ENCODE assay signal across 16 mouse cellular contexts in genomic region chr13:75737991-75738390, GRCm38 (mm10). TPM values are rescaled to one million over a fixed set of nuclear protein-coding genes. Genes with fewer than 3 reads are reported as not detected.
DNase-seq lines count a peak whose midpoint lies in the region; ATAC-seq lines count a peak whose summit lies in the region.
"Had no signal": no experiment of that assay in that cellular context is flagged by ENCODE, and none has a peak within 500 bp of the region (broad histone marks: within the 10 kb centered on the region; RNA-seq: fewer than 3 reads in every experiment).

No protein-coding gene starts in this region.

- no peaks in the 10 kb centered on the region for H3K27me3 ChIP-seq in liver, embryonic 11.5 days (replicated peaks; ENCODE audit: control insufficient read depth, insufficient read depth, low read length)
- no peaks in the 10 kb centered on the region for H3K27me3 ChIP-seq in kidney, embryonic 14.5 days (ENCODE audit: control insufficient read depth, insufficient read depth, low read length)
- H3K27me3 ChIP-seq: embryonic facial prominence, embryonic 13.5 days; hindbrain, embryonic 12.5 days had no signal

- no peak for ATAC-seq in liver, embryonic 11.5 days (replicated peaks; ENCODE audit: low FRiP score)
- no peak for ATAC-seq in kidney, embryonic 14.5 days (ENCODE audit: low FRiP score, low TSS enrichment)
- ATAC-seq in cerebellum, adult (ENCODE audit: insufficient number of reproducible peaks, low FRiP score, low TSS enrichment), result no peak
- ATAC-seq: forebrain, embryonic 16.5 days; intestine, embryonic 16.5 days had no signal

- no peak overlapping the region for H3K9ac ChIP-seq in liver, embryonic 11.5 days (ENCODE audit: low read depth, low read length)
- no peak overlapping the region for H3K9ac ChIP-seq in kidney, embryonic 14.5 days (ENCODE audit: low read depth, low read length)
- H3K9ac ChIP-seq: embryonic facial prominence, embryonic 13.5 days; hindbrain, embryonic 12.5 days had no signal

- H3K9me3 ChIP-seq in liver, embryonic 11.5 days (ENCODE audit: control insufficient read depth, low read length), result no peaks in the 10 kb centered on the region
- no peaks in the 10 kb centered on the region for H3K9me3 ChIP-seq in kidney, embryonic 14.5 days (ENCODE audit: control insufficient read depth, low read length)
- H3K9me3 ChIP-seq: embryonic facial prominence, embryonic 13.5 days; hindbrain, embryonic 12.5 days; midbrain, embryonic 10.5 days had no signal

- peaks cover 62% of the 10 kb centered on the region for H3K4me1 ChIP-seq in liver, embryonic 11.5 days (replicated peaks; ENCODE audit: control insufficient read depth, insufficient read depth, low read length)
- H3K4me1 ChIP-seq in kidney, embryonic 14.5 days (ENCODE audit: control insufficient read depth, insufficient read depth, low read length), result 0 out of 2 replicates have a peak, but pooled peaks cover 5% of the 10 kb centered on the region
- H3K4me1 ChIP-seq: hindbrain, embryonic 12.5 days; midbrain, embryonic 10.5 days had no signal

- no peaks in the 10 kb centered on the region for H3K36me3 ChIP-seq in liver, embryonic 11.5 days (ENCODE audit: control insufficient read depth, insufficient read depth, low read length)
- H3K36me3 ChIP-seq in kidney, embryonic 14.5 days (ENCODE audit: control insufficient read depth, insufficient read depth, low read length), result no peaks in the 10 kb centered on the region
- H3K36me3 ChIP-seq: embryonic facial prominence, embryonic 13.5 days; hindbrain, embryonic 12.5 days; midbrain, embryonic 10.5 days had no signal

- no peak overlapping the region for H3K27ac ChIP-seq in liver, embryonic 11.5 days (ENCODE audit: low read depth, low read length)
- no peak overlapping the region for H3K27ac ChIP-seq in kidney, embryonic 14.5 days (ENCODE audit: low read depth, low read length)
- H3K27ac ChIP-seq: embryonic facial prominence, embryonic 13.5 days; hindbrain, embryonic 12.5 days; midbrain, embryonic 10.5 days had no signal

- peak; percentile 71 for DNase-seq in gastrocnemius, adult 18-20 months (ENCODE audit: low spot score)
- no peak for DNase-seq in gastrocnemius, postnatal 4 days (ENCODE audit: low spot score in 2 of 2)
- peak; percentile 6 for DNase-seq in ovary, postnatal 36 days (ENCODE audit: low spot score)
- DNase-seq in ovary, postnatal 10 days (ENCODE audit: low spot score), result no peak
- DNase-seq in liver, embryonic 11.5 days (ENCODE audit: low spot score), result no peak
- no peak for DNase-seq in right cerebral cortex, postnatal 25 days
- DNase-seq: cerebellum, postnatal 36 days; kidney, postnatal 25 days; spleen, adult 18-20 months had no signal

- H3K4me2 ChIP-seq in liver, embryonic 11.5 days, result peak overlapping the region; percentile 48
- H3K4me2 ChIP-seq in kidney, embryonic 14.5 days (replicated peaks; ENCODE audit: low read depth, low read length), result no peak overlapping the region
- H3K4me2 ChIP-seq: embryonic facial prominence, embryonic 13.5 days; hindbrain, embryonic 12.5 days had no signal

- whole genome bisulfite sequencing in liver, embryonic 11.5 days, result 66% methylated on average over 7 of the region's 7 CpGs
- 26% methylated on average over 7 of the region's 7 CpGs for WGBS in kidney, embryonic 14.5 days

- H3K4me3 ChIP-seq in liver, embryonic 11.5 days (ENCODE audit: low read depth, low read length), result no peak overlapping the region
- H3K4me3 ChIP-seq in kidney, embryonic 14.5 days (ENCODE audit: low read length), result no peak overlapping the region
- H3K4me3 ChIP-seq: embryonic facial prominence, embryonic 13.5 days; hindbrain, embryonic 12.5 days; midbrain, embryonic 10.5 days had no signal

RNA-seq across cellular contexts. Expression of gene Ell2, which starts 31.4 kb away (rescaled TPM):
- total RNA-seq in gastrocnemius, adult 18-20 months (2021), result 10 to 100 TPM; 43.5 to 57.4 TPM
- 10 to 100 TPM; 21.2 to 22.8 TPM for total RNA-seq in gastrocnemius, postnatal 4 days (2021)
- polyA plus RNA-seq in liver, embryonic 11.5 days (2014; fragmentation: Nextera tagmentation; extraction: Ambion mirVana), result 40.4 and 44.8 TPM in 2 replicates
- polyA plus RNA-seq in kidney, embryonic 14.5 days (2014; fragmentation: Nextera tagmentation; extraction: Ambion mirVana), result 2.9 and 3.9 TPM in 2 replicates

Comparison
In these comparisons a context has a peak if more than half of its experiments do, and no peak if none do; other contexts are left out.
1. DNase-seq: peak in gastrocnemius, adult 18-20 months (single experiment) and ovary, postnatal 36 days (single experiment); none in gastrocnemius, postnatal 4 days (0 of 2), ovary, postnatal 10 days (single experiment), liver, embryonic 11.5 days (single experiment) and right cerebral cortex, postnatal 25 days (single experiment).